16 mouse cellular contexts compared by ENCODE assay signal in the genomic region with DNA sequence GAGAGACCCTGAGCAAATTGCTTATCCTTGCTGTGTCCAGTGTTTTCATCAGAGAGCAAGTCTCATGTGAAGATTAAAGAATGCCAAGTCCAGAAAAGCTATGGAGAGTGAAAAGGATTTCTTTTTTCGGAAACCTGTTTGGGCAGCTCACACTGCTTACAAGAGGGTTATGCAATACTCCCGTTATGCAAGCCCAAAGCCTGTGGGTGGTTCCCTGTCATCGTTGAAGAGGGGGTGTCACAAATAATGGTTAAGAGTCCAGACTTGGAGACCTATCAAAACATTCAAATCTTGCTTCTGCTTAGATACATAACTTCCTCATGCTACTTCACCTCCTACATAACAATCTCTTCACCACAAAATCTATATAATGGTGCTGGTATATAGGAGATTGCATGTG.
DNase-seq lines count a peak whose midpoint lies in the region; ATAC-seq and TF ChIP-seq lines count a peak whose summit lies in the region.
"Had no signal": no experiment of that assay in that cellular context is flagged by ENCODE, and none has a peak within 500 bp of the region (broad histone marks: within the 10 kb centered on the region; RNA-seq: fewer than 3 reads in every experiment).

No protein-coding gene starts in this region.

- no peak overlapping the region for H3K4me3 ChIP-seq in heart, embryonic 10.5 days
- no peak overlapping the region for H3K4me3 ChIP-seq in hindbrain, embryonic 10.5 days
- H3K4me3 ChIP-seq in intestine, postnatal 0 days (ENCODE audit: low read depth, low read length), result no peak overlapping the region
- H3K4me3 ChIP-seq: erythroblast, embryonic 14.5 days; hindbrain, embryonic 15.5 days; stomach, embryonic 15.5 days had no signal

- no peak overlapping the region for H3K9ac ChIP-seq in intestine, postnatal 0 days (ENCODE audit: low read depth, low read length)
- H3K9ac ChIP-seq: hindbrain, embryonic 15.5 days; stomach, embryonic 15.5 days had no signal

- H3K9me3 ChIP-seq in heart, embryonic 10.5 days, result no peaks in the 10 kb centered on the region
- H3K9me3 ChIP-seq in hindbrain, embryonic 10.5 days, result no peaks in the 10 kb centered on the region
- H3K9me3 ChIP-seq in intestine, postnatal 0 days (ENCODE audit: control insufficient read depth), result no peaks in the 10 kb centered on the region
- H3K9me3 ChIP-seq: hindbrain, embryonic 15.5 days; stomach, embryonic 15.5 days had no signal

- H3K4me2 ChIP-seq in intestine, postnatal 0 days (replicated peaks; ENCODE audit: low read depth), result no peak overlapping the region
- H3K4me2 ChIP-seq: hindbrain, embryonic 15.5 days; stomach, embryonic 15.5 days had no signal

- no peaks in the 10 kb centered on the region for H3K27me3 ChIP-seq in heart, embryonic 10.5 days (ENCODE audit: insufficient read depth, poor library complexity, severe bottlenecking)
- no peaks in the 10 kb centered on the region for H3K27me3 ChIP-seq in hindbrain, embryonic 10.5 days (ENCODE audit: insufficient read depth, poor library complexity, severe bottlenecking)
- no peaks in the 10 kb centered on the region for H3K27me3 ChIP-seq in intestine, postnatal 0 days (replicated peaks; ENCODE audit: control insufficient read depth, insufficient read depth, low read length)
- H3K27me3 ChIP-seq: hindbrain, embryonic 15.5 days; Patski; stomach, embryonic 15.5 days had no signal

- DNase-seq in heart, adult 11 months, result peak; percentile 89
- no peak for DNase-seq in heart, embryonic 10.5 days (ENCODE audit: low spot score)
- DNase-seq in lung, adult 18-20 months, result peak; percentile 52 to 73
- no peak for DNase-seq in lung, postnatal 4 days
- peak; percentile 46 for DNase-seq in layer of hippocampus, adult 9-10 months (ENCODE audit: low spot score)
- peak; percentile 53 for DNase-seq in lung, postnatal 25 days (ENCODE audit: low spot score)
- no peak for DNase-seq in hindbrain, embryonic 10.5 days (ENCODE audit: low spot score)
- DNase-seq: cerebellum, postnatal 10 days; gastrocnemius, postnatal 10 days; kidney, postnatal 36 days had no signal

- no peak for ATAC-seq in intestine, postnatal 0 days
- ATAC-seq: Patski had no signal

- no peak for TF ChIP-seq CTCF in intestine, postnatal 0 days (IDR thresholded peaks at IDR 0.05; ENCODE audit: low read depth)

- 0 out of 2 replicates have a peak, but pooled peaks cover 5% of the 10 kb centered on the region for H3K4me1 ChIP-seq in heart, embryonic 10.5 days
- no peaks in the 10 kb centered on the region for H3K4me1 ChIP-seq in hindbrain, embryonic 10.5 days (replicated peaks)
- no peaks in the 10 kb centered on the region for H3K4me1 ChIP-seq in intestine, postnatal 0 days (replicated peaks; ENCODE audit: control insufficient read depth, insufficient read depth, low read length)
- H3K4me1 ChIP-seq: hindbrain, embryonic 15.5 days; stomach, embryonic 15.5 days had no signal

- WGBS in heart, embryonic 10.5 days, result 79% methylated on average over 3 of the region's 3 CpGs
- WGBS in hindbrain, embryonic 10.5 days, result 75% methylated on average over 3 of the region's 3 CpGs
- 71% methylated on average over 3 of the region's 3 CpGs for WGBS in intestine, postnatal 0 days

- H3K27ac ChIP-seq in heart, embryonic 10.5 days, result no peak overlapping the region
- no peak overlapping the region for H3K27ac ChIP-seq in hindbrain, embryonic 10.5 days
- H3K27ac ChIP-seq in intestine, postnatal 0 days (ENCODE audit: low read depth, low read length), result no peak overlapping the region
- H3K27ac ChIP-seq: hindbrain, embryonic 15.5 days; macrophage; stomach, embryonic 15.5 days had no signal

- H3K36me3 ChIP-seq in heart, embryonic 10.5 days, result no peaks in the 10 kb centered on the region
- no peaks in the 10 kb centered on the region for H3K36me3 ChIP-seq in hindbrain, embryonic 10.5 days
- H3K36me3 ChIP-seq in intestine, postnatal 0 days (ENCODE audit: control insufficient read depth, insufficient read depth), result no peaks in the 10 kb centered on the region
- H3K36me3 ChIP-seq: hindbrain, embryonic 15.5 days; stomach, embryonic 15.5 days had no signal

Comparison
In these comparisons a context has a peak if more than half of its experiments do, and no peak if none do; other contexts are left out.
1. DNase-seq: peak in heart, adult 11 months (single experiment), lung, adult 18-20 months (2 of 2), layer of hippocampus, adult 9-10 months (single experiment) and lung, postnatal 25 days (single experiment); none in heart, embryonic 10.5 days (single experiment), lung, postnatal 4 days (0 of 2) and hindbrain, embryonic 10.5 days (single experiment).